Mouse (Mus musculus) G1E (cell line): ENCODE results near the gene Srpk3.

Experiments
- CTCF ChIP-seq: IDR thresholded peaks from 2 replicates; pipeline ENCODE4 v1.5.1; 2012; ENCODE audit warnings: low read depth, low read length, inconsistent platforms, mixed read lengths
- GATA1 ChIP-seq: IDR thresholded peaks from 2 replicates; pipeline ENCODE4 v1.6.1; 2012; ENCODE audit warnings: borderline replicate concordance, low read length, inconsistent platforms, mixed read lengths
- POLR2AphosphoS5 ChIP-seq: IDR thresholded peaks from 2 replicates; pipeline ENCODE4 v1.6.1; 2012; ENCODE audit warnings: low read depth, low read length, inconsistent platforms; ENCODE audit not compliant: insufficient replicate concordance
- TAL1 ChIP-seq: conservative IDR thresholded peaks from 2 replicates; pipeline ENCODE4 v1.6.1; 2012; ENCODE audit warnings: low read depth, low read length, inconsistent platforms, mixed read lengths

DNA sequence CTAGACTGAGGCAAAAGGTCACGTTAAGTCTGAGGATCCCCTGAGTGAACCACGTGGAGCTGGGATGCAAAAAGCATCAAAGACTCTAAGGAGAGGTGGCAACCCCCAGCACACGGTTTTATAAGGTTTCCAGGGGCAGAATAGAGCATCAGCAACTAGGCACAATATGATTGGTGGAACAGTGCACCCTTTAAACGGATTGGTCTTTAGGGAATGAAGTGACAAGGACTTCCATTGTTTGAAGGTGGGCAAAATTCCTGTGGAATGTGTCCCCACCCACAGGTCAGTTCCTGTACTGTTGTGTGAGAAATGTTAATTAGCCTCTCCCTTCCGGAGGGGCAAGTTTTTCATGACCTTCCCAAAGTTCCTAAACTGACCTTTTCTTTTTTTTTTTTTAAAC, 35.1 kb upstream of the Srpk3 start:
- TF ChIP-seq CTCF = no peak
- no peak for TF ChIP-seq GATA1
- no peak for TF ChIP-seq TAL1
- TF ChIP-seq POLR2AphosphoS5 = no peak
